Mouse (Mus musculus): ENCODE results near the gene Chst3.
"Not testable (repeated sequence)": the region's sequence is repeated elsewhere in the genome, so short reads cannot be mapped to it uniquely, and the experiment has no call there.

Chst3 gene

DNA sequence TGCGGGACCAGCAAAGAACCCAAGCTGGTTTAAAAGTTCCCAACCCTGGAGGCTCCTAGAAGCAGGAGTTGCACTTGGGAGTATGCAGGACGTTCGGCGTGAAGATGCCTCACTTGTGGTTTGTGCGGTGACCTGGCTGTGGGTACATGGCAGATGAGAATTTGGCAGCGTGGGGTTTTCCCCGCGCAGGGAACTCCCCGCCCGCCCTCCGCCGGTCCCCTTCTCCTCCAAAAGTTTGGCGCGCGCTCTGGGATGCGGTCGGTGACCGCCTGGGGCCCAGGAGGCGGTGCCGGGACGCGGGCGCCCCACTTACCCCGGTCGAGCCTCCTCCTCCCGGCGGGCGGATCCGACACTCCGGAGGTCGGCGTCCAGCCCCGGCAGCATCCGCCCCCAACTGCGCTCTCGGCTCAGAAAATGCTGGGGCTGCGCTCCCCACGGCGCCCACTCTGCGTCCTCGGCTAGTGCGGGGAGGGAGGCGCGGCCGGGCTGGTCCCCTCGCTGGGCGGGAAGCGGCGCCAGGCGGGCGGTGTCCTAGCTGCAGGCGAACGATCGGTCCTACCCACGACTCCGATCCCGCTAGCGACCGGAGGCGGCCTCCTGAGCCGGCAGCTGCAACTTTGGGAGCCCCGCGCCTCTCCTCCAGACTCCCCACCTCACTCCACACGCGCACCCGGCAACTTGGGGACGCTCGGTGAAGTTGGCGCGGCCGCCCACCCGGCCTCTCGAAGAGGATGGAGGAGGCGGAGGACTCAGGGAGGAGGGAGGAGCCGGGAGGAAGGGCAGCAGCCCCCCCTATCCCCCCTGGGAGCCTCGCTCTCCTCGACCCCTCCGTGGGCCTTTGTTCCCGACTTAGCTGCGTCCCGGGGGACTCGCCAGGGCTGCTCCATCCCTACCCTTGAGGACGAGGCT lies at the start of gene Chst3:
TSS of gene Chst3 (minus strand) at position 670 of the 909 bp plus-strand sequence.
- no peak for DNase-seq (ENCODE audit: low read depth, low spot score)

DNA sequence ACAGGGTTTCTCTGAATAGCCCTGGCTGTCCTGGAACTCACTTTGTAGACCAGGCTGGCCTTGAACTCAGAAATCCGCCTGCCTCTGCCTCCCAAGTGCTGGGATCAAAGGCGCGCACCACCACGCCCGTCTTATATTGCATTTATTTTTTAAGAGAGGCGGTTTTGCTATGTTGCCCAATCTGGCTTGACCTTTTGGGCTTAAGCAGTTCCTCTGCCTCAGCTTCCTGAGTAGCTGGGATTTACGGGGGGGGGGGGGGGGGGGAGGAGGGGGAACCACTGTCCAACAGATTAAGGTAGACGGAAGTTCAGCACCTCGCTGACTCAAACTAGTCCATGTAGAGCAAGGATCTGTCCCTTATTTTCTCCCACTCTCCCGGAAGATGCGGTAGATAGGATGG lies 49.7 kb upstream of the Chst3 start:
- DNase-seq (ENCODE audit: low read depth, low spot score): no peak

DNA sequence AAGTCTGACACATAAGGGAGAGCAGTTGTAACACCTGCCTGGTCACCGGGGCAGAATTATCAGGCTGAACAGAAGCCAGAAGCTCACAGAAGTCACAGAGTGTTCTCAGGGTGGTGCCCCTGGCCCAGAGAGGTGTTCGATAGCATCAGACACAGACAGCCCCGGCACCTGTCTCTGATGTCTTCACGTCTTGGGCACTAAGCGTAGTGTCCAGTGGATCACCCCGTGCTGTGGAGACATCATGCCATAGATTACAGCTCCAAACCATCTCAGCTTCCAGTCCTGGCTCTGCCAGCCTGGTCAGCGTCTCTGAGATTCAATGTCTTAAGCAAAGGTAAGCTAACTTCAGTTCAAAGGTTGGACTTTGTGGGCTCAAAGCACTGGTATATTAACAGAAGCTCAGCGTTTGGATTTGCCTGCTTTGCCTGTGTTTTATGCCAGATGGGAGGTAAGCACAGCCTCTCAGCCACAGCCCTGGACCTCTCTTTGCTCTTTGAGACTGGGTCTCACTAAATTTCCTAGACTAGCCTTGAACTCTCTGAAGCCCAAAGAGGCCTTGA lies 47.9 kb upstream of the Chst3 start:
- peak; percentile 60 for DNase-seq (ENCODE audit: low read depth, low spot score)

DNA sequence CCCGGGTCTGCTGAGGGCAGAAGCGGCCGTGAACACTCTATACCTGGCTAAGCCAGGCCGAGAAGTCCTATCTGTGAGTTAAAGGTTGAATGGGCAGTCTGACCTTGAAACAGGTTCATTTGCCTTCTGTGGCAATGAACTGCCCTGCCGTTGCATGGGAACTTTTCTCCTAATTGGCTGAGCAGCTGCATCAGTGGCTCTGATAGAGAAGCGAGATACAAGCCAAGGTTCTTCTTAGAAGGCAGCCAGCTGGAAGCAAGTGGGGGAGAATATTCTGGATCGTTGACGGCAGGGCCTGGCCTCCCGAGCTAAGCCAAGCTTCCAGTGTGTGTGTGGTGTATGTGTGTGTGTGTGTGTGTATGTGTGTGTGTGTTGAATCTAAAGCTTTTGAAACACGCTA lies 46.2 kb upstream of the Chst3 start:
- DNase-seq (ENCODE audit: low read depth, low spot score): peak; percentile 65

DNA sequence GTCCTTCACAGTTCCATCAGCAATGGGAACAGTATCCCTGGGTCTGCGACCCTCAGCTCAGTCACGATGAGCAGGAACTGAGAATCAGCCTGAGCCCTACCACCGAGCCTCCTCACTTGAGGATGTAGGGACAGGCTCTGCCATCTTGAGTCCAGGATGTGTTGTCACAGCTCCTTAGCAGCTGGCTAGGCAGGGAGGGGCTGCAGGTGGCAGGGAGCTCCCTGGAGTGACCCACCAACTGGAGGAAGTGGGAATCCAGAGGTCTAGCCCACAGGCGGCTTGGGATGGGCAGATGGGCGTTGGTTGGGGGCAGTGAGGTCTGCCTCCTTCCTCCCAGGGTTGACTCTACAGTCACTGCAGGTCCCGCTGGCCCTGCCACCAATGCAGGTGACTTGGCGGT lies 44.3 kb upstream of the Chst3 start:
- no peak for DNase-seq (ENCODE audit: low read depth, low spot score)

DNA sequence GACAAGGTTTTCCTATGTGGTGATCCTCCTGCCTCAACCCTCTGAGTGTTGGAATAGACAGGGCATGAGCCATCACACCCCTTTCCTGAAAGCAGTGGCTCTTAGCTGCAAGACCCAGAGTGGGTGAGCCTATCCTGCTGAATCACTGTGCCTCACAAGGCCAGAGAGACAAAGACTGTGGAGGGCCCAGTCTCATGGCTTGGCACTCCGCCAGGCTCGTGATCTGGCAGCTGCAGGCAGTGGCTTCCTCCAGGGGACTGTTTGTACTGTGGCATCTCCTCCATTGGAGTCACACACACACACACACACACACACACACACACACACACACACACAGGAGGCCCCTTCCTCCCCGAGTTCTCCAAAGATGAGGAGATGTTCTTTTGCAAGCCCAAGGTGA lies 43.3 kb upstream of the Chst3 start:
- peak; percentile 87 for DNase-seq (ENCODE audit: low read depth, low spot score)

DNA sequence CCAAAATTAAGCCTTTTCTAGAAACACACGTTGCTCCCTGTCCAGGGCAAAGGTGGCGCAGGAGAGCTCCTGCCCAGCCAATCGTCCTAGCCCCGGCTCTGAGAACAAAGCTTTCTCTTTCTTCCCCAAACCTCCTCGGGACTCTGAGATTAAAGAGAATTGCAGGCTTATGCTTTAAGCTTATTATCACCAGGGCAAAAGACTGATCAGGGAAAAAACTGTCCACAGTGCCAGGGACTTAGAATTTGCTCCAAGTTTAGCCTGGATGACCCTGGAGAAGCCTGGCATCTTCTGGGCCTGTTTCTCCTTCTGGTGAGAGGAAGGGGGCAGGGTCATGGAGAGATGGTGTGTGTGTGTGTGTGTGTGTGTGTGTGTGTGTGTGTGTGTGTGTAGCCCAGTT lies 42.5 kb upstream of the Chst3 start:
- DNase-seq (ENCODE audit: low read depth, low spot score): no peak

DNA sequence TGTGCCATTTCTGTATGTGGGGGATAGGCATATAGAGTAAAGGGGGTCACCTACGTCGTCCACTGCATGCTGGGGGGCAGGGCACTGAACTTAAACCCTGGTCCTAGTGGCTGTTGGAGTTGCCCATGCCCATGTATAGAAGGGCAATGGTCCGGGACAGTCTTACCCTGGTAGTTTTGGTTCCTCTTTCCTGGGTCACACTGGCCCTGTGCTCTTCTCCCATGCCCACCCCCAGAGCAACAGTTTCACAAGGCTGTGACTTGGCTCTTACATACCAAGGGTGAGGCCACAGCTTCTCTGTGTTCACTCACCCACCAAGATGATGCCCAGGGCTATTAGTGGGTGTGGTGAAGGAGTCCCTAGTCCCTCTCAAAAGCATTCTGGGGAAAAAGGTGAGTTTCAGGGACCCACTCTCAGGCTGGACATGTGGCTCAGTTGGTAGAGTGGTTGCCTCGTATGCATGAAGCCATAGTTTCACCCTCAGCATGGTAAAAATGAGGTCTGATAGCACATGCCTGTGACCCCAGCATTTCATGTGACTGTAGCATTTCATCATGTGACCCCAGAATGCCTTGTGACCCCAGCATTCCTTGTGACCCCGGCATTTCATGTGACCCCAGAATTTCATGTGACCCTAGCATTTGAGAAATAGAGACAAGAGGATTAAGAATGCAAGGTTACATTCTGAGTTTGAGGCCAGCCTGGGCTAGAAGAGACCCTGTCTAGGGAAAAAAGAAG lies 41.7 kb upstream of the Chst3 start:
- DNase-seq (ENCODE audit: low read depth, low spot score): no peak

DNA sequence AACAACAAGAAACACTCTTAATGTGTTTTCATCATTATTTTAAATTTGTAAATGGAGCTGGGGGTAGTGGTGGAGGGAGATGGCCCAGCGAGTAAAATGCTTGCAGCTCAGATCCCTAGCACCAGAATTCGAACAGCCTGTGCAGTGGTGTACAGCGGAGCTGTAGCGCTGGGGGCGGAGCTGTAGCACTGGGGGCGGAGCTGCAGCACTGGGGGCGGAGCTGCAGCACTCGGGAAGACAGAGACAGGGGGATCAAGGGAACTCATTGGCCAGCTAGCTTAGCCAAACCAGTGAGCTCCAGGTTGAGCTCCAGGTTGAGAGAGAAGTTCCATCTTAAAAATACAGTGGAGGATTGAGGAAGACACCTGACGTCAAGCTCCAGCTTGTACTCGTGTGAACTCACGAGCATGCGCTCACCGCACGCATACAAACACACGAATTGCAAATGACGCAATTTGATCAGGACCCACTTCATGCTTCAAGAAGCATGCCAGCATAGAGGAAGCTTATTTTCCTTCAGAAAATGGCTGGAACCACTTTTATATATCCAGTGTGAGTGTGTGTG lies 38.3 kb upstream of the Chst3 start:
- no peak for DNase-seq (ENCODE audit: low read depth, low spot score)

DNA sequence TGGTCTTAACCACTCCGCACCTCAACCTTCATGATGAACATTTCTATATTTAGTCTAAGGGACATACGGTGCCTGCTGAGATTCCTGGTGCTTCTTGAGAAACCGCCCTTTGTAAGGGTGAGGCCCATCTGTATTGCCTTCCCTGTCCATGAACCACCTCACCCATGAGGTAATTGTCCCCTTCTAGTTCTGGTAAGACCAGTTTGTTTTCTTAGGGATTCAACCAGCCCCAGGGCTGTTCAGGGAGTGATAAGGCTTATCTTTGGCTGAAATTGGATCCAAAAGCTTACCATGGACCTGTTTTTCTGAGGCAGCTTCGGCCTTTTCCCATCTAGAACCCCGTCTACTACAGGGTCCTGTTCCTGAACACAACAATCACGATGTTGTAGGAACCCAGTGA lies 37.0 kb upstream of the Chst3 start:
- DNase-seq (ENCODE audit: low read depth, low spot score): no peak

DNA sequence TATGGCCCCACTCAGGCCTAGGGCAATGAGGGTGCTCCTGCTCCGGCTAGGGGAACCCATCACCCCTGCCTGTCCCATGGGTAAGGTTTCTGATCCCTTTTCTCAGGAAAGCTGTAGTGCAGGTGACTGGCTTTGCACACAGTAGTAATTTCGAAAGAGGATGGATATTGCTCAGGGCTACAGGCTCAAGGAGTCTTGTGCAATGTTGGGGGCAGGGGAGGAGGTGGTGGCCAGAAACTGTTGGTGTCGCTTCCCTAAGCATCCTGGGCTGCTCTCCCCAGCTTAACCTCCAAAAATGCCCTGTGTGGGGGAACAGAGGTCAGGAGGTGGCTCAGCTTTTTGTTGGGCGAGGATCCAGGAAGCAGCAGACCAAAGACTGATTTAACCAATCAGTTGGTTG lies 33.5 kb upstream of the Chst3 start:
- peak; percentile 42 for DNase-seq (ENCODE audit: low read depth, low spot score)

DNA sequence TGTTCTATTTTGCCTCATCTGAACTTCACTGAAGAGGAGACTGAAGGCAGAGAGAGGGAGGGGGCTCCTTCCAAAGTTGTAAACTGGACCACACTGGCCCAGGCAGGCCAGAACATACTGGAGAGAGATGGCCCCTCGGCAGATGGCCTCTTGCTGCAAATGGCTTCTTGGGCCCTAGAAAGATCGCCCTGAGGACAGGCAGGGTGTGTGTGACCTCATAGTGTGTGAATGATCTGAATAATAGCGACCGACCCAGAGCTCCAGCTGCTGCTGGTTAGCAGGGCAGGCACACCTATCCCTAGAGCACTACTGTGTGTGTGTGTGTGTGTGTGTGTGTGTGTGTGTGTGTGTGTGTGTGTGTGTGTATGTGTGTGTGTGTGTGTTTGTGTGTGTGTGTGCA lies 33.1 kb upstream of the Chst3 start:
- DNase-seq (ENCODE audit: low read depth, low spot score): no peak

DNA sequence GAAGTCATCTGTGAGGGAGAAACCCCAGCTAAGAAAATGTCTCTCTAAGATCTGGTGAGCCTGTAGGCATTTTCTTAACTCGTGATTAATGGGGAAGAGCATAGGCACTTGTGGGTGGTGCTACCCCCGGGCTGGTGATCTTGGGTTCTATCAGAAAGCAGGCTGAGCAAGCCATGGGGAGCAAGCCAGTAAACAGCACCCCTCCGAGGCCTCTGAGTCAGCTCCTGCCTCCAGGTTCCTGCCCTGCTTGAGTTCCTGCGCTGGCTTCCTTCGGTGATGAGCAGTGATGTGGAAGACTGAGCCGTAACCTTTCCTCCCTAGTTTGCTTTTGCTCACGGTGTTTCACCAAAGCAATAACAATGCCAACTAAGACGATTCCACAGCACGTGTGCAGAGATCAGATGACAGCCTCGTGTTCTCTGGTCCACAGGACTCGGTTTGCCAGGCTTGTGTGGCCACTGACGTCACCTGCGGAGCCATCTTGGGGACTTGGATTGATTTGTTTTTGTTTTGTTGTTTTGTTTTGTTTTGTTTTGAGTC lies 31.4 kb upstream of the Chst3 start:
- no peak for DNase-seq (ENCODE audit: low read depth, low spot score)

DNA sequence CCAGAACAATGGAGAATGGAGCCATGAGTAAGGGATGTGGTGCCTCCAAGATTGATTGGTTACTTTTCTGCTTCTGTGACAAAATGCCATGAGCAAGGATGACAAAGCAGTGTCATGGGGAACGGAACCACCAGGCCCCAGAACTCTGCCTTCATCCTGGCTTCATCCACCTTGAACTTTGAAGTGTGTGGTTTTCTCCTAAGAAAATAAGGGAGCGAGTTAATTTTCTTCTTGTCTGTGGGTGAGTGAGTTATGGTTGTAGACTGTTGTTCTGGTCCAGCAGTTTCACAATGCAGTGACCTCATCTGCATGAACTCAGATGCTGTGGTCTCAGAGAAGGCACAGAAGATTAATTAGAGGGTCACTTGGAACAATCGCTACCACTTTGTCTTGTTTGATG lies 29.3 kb upstream of the Chst3 start:
- DNase-seq (ENCODE audit: low read depth, low spot score): not testable (repeated sequence)

DNA sequence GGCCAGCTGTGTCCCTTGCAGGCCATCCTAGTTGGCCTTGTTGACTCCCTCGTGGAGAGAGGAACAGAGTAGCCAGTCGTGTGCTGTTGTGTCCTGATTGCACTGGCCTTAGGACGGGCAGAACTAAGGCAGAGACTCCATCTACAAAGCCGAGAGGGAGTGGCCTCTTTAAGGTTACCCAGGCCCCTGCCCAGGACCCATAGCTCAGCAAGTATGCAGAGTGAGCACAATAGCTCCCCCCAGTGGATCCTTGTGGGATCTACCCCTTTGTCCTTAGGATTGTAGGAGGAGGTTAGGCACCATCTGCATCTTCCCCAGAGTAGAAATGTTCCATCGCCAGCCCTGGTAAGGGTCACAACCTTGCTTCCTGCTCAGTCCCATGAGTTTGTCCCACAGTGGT lies 27.5 kb upstream of the Chst3 start:
- DNase-seq (ENCODE audit: low read depth, low spot score): no peak

DNA sequence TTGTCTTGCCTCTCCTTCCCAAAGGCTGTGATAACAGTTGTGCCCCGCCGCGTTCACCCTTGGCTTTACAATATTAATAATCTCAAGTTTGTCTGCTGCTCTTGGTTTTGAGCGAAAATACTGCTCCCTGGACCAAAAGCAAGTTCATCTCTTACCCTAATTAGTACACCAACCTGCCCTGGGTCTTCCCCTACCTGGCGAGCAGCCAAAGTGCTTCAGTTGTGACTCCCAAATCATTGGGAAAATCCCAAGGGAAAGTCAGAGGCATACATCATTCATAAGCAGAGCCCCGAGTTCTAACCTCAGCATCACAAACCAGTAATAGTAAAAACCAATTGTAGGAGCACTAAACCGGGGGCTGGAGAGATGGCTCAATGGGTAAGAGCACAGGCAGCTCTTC lies 26.6 kb upstream of the Chst3 start:
- DNase-seq (ENCODE audit: low read depth, low spot score): no peak

DNA sequence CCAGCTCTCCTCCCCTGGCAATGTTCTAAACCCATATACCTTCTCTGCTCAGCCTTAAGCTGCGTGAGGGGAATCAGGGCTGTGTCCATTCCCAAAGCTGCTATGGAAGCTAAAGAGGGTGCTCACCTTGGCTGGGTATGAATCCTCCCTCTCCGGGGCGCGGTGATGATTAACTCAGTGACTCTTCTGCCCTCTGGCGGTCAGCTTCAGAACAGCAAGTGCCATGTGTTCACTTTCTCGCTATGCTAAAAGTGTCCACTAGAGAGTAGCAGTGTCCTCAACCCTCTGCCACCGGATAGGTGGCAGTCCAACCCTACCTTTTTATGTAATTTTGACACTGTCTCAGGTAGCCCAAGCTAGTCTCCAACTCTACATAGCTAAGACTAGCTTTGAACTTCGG lies 26.0 kb upstream of the Chst3 start:
- peak; percentile 83 for DNase-seq (ENCODE audit: low read depth, low spot score)

DNA sequence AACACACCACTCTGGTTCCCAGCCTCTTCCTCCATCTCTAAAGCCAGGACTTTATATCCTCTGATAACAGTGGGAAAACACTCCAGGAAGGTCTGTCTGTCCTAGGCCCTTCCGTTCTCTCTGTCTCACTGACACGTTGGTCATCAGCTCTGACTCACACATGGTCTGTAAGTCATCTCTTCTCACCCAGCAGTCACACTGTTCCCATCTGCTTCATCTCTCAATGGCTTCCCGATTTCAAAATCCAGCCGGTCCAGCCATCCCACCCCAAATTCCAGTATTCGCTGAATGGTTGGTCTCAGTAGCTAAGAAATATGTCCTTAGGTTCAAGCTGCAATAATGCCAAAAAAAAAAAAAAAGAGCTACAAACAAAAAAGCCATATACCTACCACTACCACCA lies 24.9 kb upstream of the Chst3 start:
- DNase-seq (ENCODE audit: low read depth, low spot score): no peak

DNA sequence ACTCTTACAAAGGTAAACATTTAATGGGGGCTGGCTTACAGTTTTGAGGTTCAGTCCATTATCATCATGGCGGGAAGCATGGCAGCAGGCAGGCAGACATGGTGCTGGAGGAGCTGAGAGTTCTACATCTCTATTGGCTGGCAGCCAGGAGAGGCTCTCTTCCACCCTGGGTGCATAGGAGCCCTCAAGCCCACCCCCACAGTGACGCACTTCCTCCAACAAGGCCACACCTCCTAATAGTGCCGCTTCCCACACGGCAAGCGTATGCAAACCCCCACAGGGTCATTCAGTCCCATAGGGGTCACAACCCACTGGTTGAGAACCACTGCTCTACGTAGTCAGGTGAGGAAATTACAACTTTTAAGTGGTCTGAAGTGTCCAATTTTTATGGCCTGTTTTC lies 21.4 kb upstream of the Chst3 start:
- DNase-seq (ENCODE audit: low read depth, low spot score): no peak

DNA sequence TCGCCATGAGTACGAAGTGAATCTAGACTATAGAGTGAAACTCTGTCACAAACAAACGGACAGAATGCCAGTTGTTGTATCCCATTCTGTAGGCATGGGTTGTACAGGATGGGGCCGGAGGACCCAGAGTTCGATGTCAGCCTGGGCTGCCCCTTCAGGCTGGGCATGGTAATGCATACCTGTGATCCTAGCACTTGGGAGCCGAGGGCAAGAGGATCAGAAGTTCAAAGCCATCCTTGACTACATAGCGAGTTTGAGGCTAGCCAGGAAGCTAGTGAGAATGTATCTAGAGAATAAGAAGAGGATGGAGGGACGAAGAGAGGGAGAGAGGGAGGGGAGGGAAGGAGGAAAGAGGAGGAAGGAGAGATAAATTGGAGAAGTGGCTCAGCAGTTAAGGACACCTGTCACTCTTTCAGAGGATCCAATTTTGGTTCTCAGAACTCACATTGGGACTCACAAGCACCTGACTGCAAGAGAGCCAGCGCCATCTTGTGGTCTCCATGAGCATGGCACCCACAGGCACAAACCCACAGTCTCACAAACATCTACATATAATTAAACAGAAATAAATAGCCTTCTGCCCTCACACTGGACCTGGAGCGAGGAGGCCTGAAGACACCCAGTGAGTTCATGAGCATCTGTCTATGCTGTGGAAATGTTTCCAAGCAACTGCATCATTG lies 18.6 kb upstream of the Chst3 start:
- peak; percentile 72 for DNase-seq (ENCODE audit: low read depth, low spot score)

DNA sequence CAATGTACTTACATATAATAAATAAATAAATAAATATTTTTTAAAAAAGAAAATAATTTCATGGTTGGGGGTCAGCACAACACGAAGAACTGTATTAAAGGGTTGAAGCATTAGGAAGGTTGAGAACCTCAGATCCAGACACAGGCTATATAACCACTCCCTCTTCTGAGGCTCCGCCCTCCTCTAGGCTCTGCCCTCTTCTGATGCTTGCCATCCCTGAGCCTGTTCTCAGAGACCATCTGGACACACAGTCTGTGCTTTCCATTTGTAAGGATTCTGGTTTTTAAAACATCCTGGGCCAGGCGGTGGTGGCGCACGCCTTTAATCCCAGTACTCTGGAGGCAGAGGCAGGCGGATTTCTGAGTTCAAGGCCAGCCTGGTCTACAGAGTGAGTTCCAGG lies 16.8 kb upstream of the Chst3 start:
- DNase-seq (ENCODE audit: low read depth, low spot score): not testable (repeated sequence)

DNA sequence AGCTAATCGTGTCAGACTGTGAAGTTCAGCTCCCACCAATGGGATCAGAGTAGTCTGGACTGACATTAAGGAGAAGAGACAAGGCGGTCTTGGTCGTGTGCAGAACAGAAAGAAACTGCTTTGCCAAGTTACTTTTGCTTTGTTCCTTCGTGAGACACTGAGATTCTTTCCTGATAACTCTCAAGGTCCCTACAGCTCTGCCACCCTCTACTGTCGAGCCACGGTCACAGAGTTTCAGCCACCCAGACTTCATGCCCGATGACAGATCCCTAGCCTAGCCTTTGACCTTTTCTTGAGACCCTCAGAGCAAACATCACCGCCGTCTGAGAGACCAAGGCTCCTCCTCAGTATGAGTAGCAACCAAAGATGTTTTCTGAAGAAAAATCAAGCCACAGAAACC lies 14.9 kb upstream of the Chst3 start:
- DNase-seq (ENCODE audit: low read depth, low spot score): no peak

Measured in skeletal muscle tissue, adult 2 months (tissue).